Mouse (Mus musculus) kidney, embryonic 15.5 days (tissue): ENCODE results near the gene Sec24c. TPM values are rescaled to one million over a fixed set of nuclear protein-coding genes. Genes with fewer than 3 reads are reported as not detected.

Experiments
- ATAC-seq: fragments of 200-750 bp; cut with Nextera tagmentation; replicated peaks from 2 replicates; pipeline ENCODE4 v1.8.0; 2017; ENCODE audit warnings: moderate TSS enrichment; ENCODE audit not compliant: low FRiP score
- H3K27ac ChIP-seq: fragments of 300-500 bp; sonication (generic); 2 replicates; pipeline ENCODE4 v1.5.1; 2015; ENCODE audit warnings: mild to moderate bottlenecking, inconsistent platforms
- H3K27me3 ChIP-seq: fragments of 300-500 bp; sonication (generic); 2 replicates; pipeline ENCODE4 v1.6.1; 2015; ENCODE audit warnings: inconsistent platforms
- H3K36me3 ChIP-seq: fragments of 300-500 bp; sonication (generic); 2 replicates; pipeline ENCODE4 v1.6.1; 2015; ENCODE audit warnings: inconsistent platforms
- H3K4me1 ChIP-seq: fragments of 300-500 bp; sonication (generic); 2 replicates; pipeline ENCODE4 v1.6.1; 2015; ENCODE audit warnings: inconsistent platforms
- H3K4me2 ChIP-seq: fragments of 300-500 bp; sonication (generic); 2 replicates; pipeline ENCODE4 v1.6.1; 2015; ENCODE audit warnings: moderate library complexity, mild to moderate bottlenecking, inconsistent platforms
- H3K4me3 ChIP-seq: fragments of 300-500 bp; sonication (generic); replicated peaks from 2 replicates; pipeline ENCODE4 v1.5.1; 2015; ENCODE audit warnings: mild to moderate bottlenecking, inconsistent platforms
- H3K9ac ChIP-seq: fragments of 300-500 bp; sonication (generic); 2 replicates; pipeline ENCODE4 v1.6.1; 2015; ENCODE audit warnings: mild to moderate bottlenecking, inconsistent platforms
- H3K9me3 ChIP-seq: fragments of 300-500 bp; sonication (generic); replicated peaks from 2 replicates; pipeline ENCODE4 v1.6.1; 2016; ENCODE audit warnings: inconsistent platforms
- WGBS: fragments of 180-500 bp; shearing (Covaris S2); methylation state at CpG from one replicate; pipeline ENCODE4 v1.1.7; 2015; ENCODE audit warnings: mixed read lengths; 5-methylcytosine and 5-hydroxymethylcytosine counted together
- polyA plus RNA-seq: library from polyadenylated mRNA; unstranded; fragments of >200 nt; fragmentation: Nextera tagmentation; extraction: Ambion mirVana; gene quantifications from 2 replicates; pipeline ENCODE4 v1.2.1, GENCODE M21; 2015

Sec24c gene
- polyA plus RNA-seq, 1 experiment from 2014 or later: 106 TPM

- Histone ChIP-seq H3K4me2 (no peak overlapping the region), H3K36me3 (peaks cover 76% of the 10 kb centered on the region), H3K27ac (no peak overlapping the region), H3K4me1 (peaks cover 25% of the 10 kb centered on the region), H3K9ac (no peak overlapping the region), H3K9me3 (no peaks in the 10 kb centered on the region), H3K4me3 (no peak overlapping the region), H3K27me3 (no peaks in the 10 kb centered on the region)
- 94% methylated on average over 6 of the region's 6 CpGs for WGBS
- ATAC-seq: no peak
Observed at GRCm38 (mm10) chr14:20691772-20692171, 17.7 kb downstream of the Sec24c start.

- H3K4me2 ChIP-seq: no peak overlapping the region
- no peak overlapping the region for H3K4me3 ChIP-seq
- no peaks in the 10 kb centered on the region for H3K9me3 ChIP-seq
- H3K36me3 ChIP-seq: peaks cover 67% of the 10 kb centered on the region
- peaks cover 44% of the 10 kb centered on the region for H3K4me1 ChIP-seq
- no peak overlapping the region for H3K9ac ChIP-seq
- no peaks in the 10 kb centered on the region for H3K27me3 ChIP-seq
- no peak overlapping the region for H3K27ac ChIP-seq
- WGBS: 86% methylated on average over 10 of the region's 10 CpGs
- no peak for ATAC-seq
Observed at GRCm38 (mm10) chr14:20693589-20694101, 19.5 kb downstream of the Sec24c start.

GRCm38 (mm10) chr14:20694185-20694883 is 20.2 kb downstream of the Sec24c start:
- ATAC-seq: peak; percentile 30
- Histone ChIP-seq H3K36me3 (peaks cover 66% of the 10 kb centered on the region), H3K27ac (peak overlapping the region; percentile 100)

GRCm38 (mm10) chr14:20694884-20695760 is 21.0 kb downstream of the Sec24c start, which contains the start of gene Fut11:
Gene Fut11, plus strand, starts transcription at chr14:20694968.
- Histone ChIP-seq H3K36me3 (peaks cover 64% of the 10 kb centered on the region), H3K27me3 (no peaks in the 10 kb centered on the region), H3K4me1 (peaks cover 56% of the 10 kb centered on the region), H3K9me3 (no peaks in the 10 kb centered on the region), H3K27ac (peak within 1 kb of the TSS; percentile 100), H3K4me3 (peak within 1 kb of the TSS; percentile 96), H3K4me2 (peak within 1 kb of the TSS; percentile 78), H3K9ac (peak within 1 kb of the TSS; percentile 96)
- under 1% methylated on average over 111 of the region's 111 CpGs for WGBS
- peak; percentile 95 for ATAC-seq

More at GRCm38 (mm10) chr14:20694185-20694883, 20.2 kb downstream of the Sec24c start:
- peak overlapping the region; percentile 96 for H3K4me3 ChIP-seq
- H3K4me1 ChIP-seq: peaks cover 49% of the 10 kb centered on the region
- no peaks in the 10 kb centered on the region for H3K9me3 ChIP-seq
- 42% methylated on average over 13 of the region's 13 CpGs for WGBS
- H3K4me2 ChIP-seq: peak overlapping the region; percentile 78
- no peaks in the 10 kb centered on the region for H3K27me3 ChIP-seq
- peak overlapping the region; percentile 96 for H3K9ac ChIP-seq

GRCm38 (mm10) chr14:20695761-20696520 is 21.8 kb downstream of the Sec24c start:
- peak overlapping the region; percentile 96 for H3K4me3 ChIP-seq
- H3K9ac ChIP-seq: peak overlapping the region; percentile 96
- peaks cover 62% of the 10 kb centered on the region for H3K36me3 ChIP-seq
- H3K9me3 ChIP-seq: no peaks in the 10 kb centered on the region
- peak overlapping the region; percentile 100 for H3K27ac ChIP-seq
- H3K4me1 ChIP-seq: peaks cover 62% of the 10 kb centered on the region
- 11% methylated on average over 27 of the region's 27 CpGs for WGBS
- ATAC-seq: no peak; the same call in 1 of the 2 replicates
- no peaks in the 10 kb centered on the region for H3K27me3 ChIP-seq
- H3K4me2 ChIP-seq: peak overlapping the region; percentile 78

GRCm38 (mm10) chr14:20696986-20697385 is 22.9 kb downstream of the Sec24c start:
- Histone ChIP-seq H3K27me3 (no peaks in the 10 kb centered on the region), H3K9ac (0 out of 2 replicates have a peak overlapping the region, but pooled peaks have one; percentile 34), H3K4me1 (peaks cover 70% of the 10 kb centered on the region), H3K9me3 (no peaks in the 10 kb centered on the region), H3K4me2 (peak overlapping the region; percentile 78), H3K36me3 (peaks cover 51% of the 10 kb centered on the region), H3K4me3 (peak overlapping the region; percentile 96), H3K27ac (peak overlapping the region; percentile 18; the same call in 1 of the 2 replicates)
- no peak for ATAC-seq
- 15% methylated on average over 1 of the region's 1 CpGs for WGBS

- 83% methylated on average over 2 of the region's 2 CpGs for WGBS
- Histone ChIP-seq H3K27ac (no peak overlapping the region), H3K9ac (no peak overlapping the region), H3K4me3 (0 out of 2 replicates have a peak overlapping the region, but pooled peaks have one; percentile 1), H3K36me3 (peaks cover 36% of the 10 kb centered on the region), H3K4me2 (peak overlapping the region; percentile 78), H3K9me3 (no peaks in the 10 kb centered on the region), H3K4me1 (peaks cover 71% of the 10 kb centered on the region), H3K27me3 (no peaks in the 10 kb centered on the region)
- no peak for ATAC-seq
Observed at GRCm38 (mm10) chr14:20698515-20698914, 24.4 kb downstream of the Sec24c start.

- H3K4me3 ChIP-seq: no peak overlapping the region
- no peaks in the 10 kb centered on the region for H3K9me3 ChIP-seq
- H3K9ac ChIP-seq: no peak overlapping the region
- H3K4me2 ChIP-seq: no peak overlapping the region
- ATAC-seq: no peak
- peaks cover 40% of the 10 kb centered on the region for H3K36me3 ChIP-seq
- WGBS: 82% methylated on average over 3 of the region's 3 CpGs
- H3K4me1 ChIP-seq: peaks cover 67% of the 10 kb centered on the region
- H3K27ac ChIP-seq: no peak overlapping the region
- H3K27me3 ChIP-seq: no peaks in the 10 kb centered on the region
Observed at GRCm38 (mm10) chr14:20700362-20700761, 26.3 kb downstream of the Sec24c start.

- no peaks in the 10 kb centered on the region for H3K27me3 ChIP-seq
- no peaks in the 10 kb centered on the region for H3K9me3 ChIP-seq
- H3K4me3 ChIP-seq: peak overlapping the region; percentile 81
- peaks cover 43% of the 10 kb centered on the region for H3K36me3 ChIP-seq
- peaks cover 59% of the 10 kb centered on the region for H3K4me1 ChIP-seq
- H3K27ac ChIP-seq: peak overlapping the region; percentile 95; the same call in 1 of the 2 replicates
- H3K9ac ChIP-seq: peak overlapping the region; percentile 90; the same call in 1 of the 2 replicates
- WGBS: 73% methylated on average over 8 of the region's 8 CpGs
- H3K4me2 ChIP-seq: peak overlapping the region; percentile 64
- no peak for ATAC-seq
Observed at GRCm38 (mm10) chr14:20701554-20701953, 27.4 kb downstream of the Sec24c start.

- ATAC-seq: peak; percentile 24; the same call in 1 of the 2 replicates
Observed at GRCm38 (mm10) chr14:20702096-20702740, 28.1 kb downstream of the Sec24c start.

More at GRCm38 (mm10) chr14:20702096-20702740, 28.1 kb downstream of the Sec24c start:
- H3K36me3 ChIP-seq: peaks cover 43% of the 10 kb centered on the region
- peak overlapping the region; percentile 90 for H3K9ac ChIP-seq
- no peaks in the 10 kb centered on the region for H3K27me3 ChIP-seq
- H3K27ac ChIP-seq: peak overlapping the region; percentile 95
- peaks cover 54% of the 10 kb centered on the region for H3K4me1 ChIP-seq
- peak overlapping the region; percentile 64 for H3K4me2 ChIP-seq
- 13% methylated on average over 15 of the region's 15 CpGs for WGBS
- peak overlapping the region; percentile 81 for H3K4me3 ChIP-seq
- H3K9me3 ChIP-seq: no peaks in the 10 kb centered on the region
